Mouse (Mus musculus) left cerebral cortex, postnatal 36 days (tissue): ENCODE measurements around the gene Plcd1. TPM values are rescaled to one million over a fixed set of nuclear protein-coding genes. Genes with fewer than 3 reads are reported as not detected.

ENCODE experiments used
- DNase-seq, 2 experiments: peaks; one replicate each; pipeline ENCODE4 v3.0.0; 2021 to 2022; ENCODE audit warnings: low spot score in 2 of 2, mixed read lengths in 1 of 2
- intact Hi-C: fragments of 180-260 bp; cut with DNase I; formaldehyde crosslinking; loops from one replicate; pipeline ENCODE4 v1.15.1; 2025
- microRNA-seq: library from miRNA; unstranded; fragments of <30 nt; microRNA quantifications from one replicate; pipeline ENCODE4 v1.2.0, GENCODE M21; 2022
- total RNA-seq, 2 experiments: library from RNA; stranded (reverse); gene quantifications; 2 replicates each; pipeline ENCODE4 v1.2.3; 2021

Plcd1 gene
- total RNA-seq, 2 experiments from 2014 or later: 12.6 to 14.9 TPM

DNA sequence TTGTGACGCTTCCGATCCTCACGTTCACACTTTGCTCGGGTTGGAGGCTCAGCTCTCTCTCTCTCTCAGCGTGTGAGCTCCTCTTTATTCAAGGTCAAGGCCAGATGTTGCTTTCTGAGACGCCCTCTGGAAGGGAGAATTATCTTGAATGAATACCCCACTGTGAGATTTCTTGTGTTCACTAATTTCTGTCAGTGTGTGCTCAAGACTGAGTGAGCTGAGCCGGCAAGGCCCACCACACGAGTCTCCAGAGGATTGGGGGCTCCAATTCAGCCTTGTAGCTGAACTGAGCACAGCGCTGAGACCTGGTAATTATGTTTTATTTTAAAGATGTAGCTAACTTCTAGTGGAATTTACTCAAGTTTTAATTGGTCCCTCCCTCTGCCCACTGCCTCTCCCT is 60.8 kb downstream of the Plcd1 start:
- intact Hi-C loops: loop anchor here (2.0 kb wide), 1 partner anchor 106 kb away; the partner anchor contains the start of gene Ctdspl
- DNase-seq: no peak

- intact Hi-C loops: loop anchor here (2.0 kb wide), 1 partner anchor 105 kb away; the partner anchor contains the start of gene Ctdspl
- no peak for DNase-seq
Measured at GRCm38 (mm10) chr9:119031772-119032171, 61.5 kb downstream of the Plcd1 start.

- DNase-seq: no peak
- intact Hi-C loops: no loop called here
Measured at GRCm38 (mm10) chr9:119031038-119031437, 62.3 kb downstream of the Plcd1 start.

DNA sequence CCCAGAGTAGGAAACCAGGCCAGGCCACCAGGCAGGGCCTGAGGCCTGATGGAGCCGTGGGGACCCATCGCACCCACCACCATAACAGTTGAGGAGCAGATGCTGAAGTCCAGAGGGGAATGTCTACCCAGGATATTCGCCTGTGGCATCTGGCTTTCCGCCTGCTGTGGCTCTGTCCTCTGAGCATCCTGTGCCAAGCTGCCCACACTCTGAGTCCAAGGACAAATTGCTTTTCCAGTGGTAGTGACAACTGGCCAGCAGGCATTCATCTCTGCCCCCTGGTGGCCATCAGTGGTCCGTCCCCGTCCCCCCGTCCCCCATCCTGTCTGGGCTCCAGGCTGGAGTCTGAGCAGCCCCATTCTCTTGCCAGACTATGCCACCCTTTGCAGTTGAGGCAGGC is 63.7 kb downstream of the Plcd1 start:
- DNase-seq: peak; percentile 54 to 56
- intact Hi-C loops: no loop called here

- DNase-seq: no peak
- intact Hi-C loops: no loop called here
Measured at GRCm38 (mm10) chr9:119028226-119029195, 64.8 kb downstream of the Plcd1 start.

DNA sequence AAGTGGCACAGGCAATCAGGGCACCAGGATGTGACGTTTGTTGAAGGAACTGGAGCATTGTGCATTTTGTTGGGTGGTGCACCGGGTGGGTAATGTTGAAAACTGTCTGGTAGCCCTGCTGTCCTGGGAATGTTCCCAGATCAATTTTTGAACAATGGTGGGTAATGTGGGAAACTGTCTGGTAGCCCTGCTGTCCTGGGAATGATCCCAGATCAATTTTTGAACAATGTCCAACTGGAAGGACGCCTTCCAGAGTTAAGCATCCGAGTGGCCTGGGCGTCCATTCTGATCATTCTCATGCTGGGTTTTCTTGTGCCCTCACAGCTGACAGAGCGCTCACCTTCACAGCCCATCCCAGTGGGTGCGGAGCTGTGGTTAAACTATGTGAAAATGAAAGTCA is 66.0 kb downstream of the Plcd1 start:
- intact Hi-C loops: no loop called here
- DNase-seq: no peak

DNA sequence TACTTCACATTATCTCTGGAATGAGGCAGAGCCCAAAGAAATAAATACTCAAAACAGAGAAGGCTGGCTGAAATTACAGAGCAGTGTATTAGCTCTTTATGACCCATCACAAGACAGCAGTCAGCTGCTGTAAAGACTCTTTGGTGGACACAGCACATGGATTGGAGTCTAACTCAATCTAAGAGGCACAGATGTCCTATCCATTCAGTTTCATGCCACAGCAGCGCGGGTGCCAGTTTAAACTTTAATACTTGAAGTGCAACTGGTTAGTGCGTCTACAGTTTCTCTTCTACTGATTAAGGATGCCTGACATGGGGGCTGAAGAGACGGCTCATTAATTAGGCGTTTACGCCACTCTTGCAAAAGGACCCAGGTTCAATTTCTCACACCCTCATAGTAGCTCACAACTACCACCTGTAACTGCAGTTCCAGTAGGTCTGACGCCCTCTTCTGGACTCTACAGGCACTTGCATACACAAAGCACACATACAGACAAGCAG is 67.4 kb downstream of the Plcd1 start:
- intact Hi-C loops: no loop called here
- no peak for DNase-seq

DNA sequence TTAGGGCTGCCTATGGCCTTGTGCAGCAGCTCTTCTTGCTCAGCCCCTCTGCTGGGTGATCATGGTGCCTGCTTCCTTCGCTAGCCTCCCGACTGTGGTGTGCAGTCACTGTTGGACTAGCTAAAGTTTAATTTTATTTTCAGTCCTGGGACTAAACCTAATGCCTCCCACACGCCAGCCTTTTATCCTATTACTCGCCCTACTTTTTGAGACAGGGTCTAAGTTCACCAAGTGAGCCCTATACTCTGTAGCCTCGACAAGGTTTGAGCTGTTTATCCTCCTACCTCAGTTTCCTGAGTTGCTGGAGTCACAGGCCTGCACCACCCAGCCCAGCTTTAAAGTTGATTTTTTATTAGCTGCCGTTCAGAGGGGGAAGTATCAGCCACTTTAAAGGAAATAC is 68.0 kb downstream of the Plcd1 start:
- intact Hi-C loops: no loop called here
- no peak for DNase-seq

DNA sequence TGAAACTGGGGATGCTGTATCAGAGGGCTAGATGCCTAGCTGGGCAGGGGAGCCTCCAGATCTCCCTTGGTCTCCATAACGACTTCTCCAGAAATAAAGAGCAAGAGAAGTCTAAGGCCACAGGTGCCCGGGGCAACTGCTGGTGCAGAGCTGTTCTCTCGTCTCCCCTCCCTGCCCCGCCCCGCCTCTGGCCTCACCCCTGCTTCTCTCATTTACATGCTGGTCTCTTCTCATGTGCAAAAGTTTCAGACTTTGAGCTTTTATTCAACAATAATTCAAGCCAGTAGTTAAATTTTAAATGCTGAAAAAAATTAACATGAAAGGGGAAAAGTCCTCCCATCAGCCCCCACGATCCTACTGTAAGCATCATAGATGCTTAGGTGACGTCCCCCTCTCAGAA is 71.6 kb downstream of the Plcd1 start:
- DNase-seq: no peak
- intact Hi-C loops: no loop called here

Small RNAs within 50 kb of the gene (microRNA-seq; reads per million reads assigned to microRNA genes)
- 8.6 reads per million, percentile 27 among the genes with 10 or more reads in this experiment for gene Mir26a-1

Other genes with a start within 250 kb of the Plcd1 start
- gene Ctdspl, start 167.0 kb downstream of the Plcd1 start, total RNA-seq: 10 to 100 TPM; 34.4 to 38.3 TPM
- gene Vill, start 40.7 kb downstream of the Plcd1 start, total RNA-seq: 1 to 10 TPM; 5.1 to 9.6 TPM
- gene Dlec1, start 9.0 kb upstream of the Plcd1 start, total RNA-seq: 1 to 10 TPM; 4.1 to 5.1 TPM
- gene Acaa1b, start 63.6 kb upstream of the Plcd1 start, total RNA-seq: 1 to 10 TPM; 1.3 to 1.7 TPM
- gene Gm47289, start 65.7 kb upstream of the Plcd1 start, total RNA-seq: not detected
- gene Slc22a13, start 115.6 kb upstream of the Plcd1 start, total RNA-seq: not detected
- 10 to 100 TPM; 28.9 to 33.6 TPM for gene Oxsr1, start 228.9 kb upstream of the Plcd1 start, total RNA-seq
- gene Acaa1a, start 246.2 kb upstream of the Plcd1 start, total RNA-seq: 10 to 100 TPM; 73.1 to 79.8 TPM
- gene Myd88, start 247.9 kb upstream of the Plcd1 start, total RNA-seq: 1 to 10 TPM; 6.2 to 6.5 TPM